Mouse (Mus musculus) lung, postnatal 14 days (tissue): ENCODE measurements around the gene Golga1.

Experiments
- DNase-seq: peaks from one replicate; pipeline ENCODE4 v3.0.0; 2021

The Golga1 gene

DNA sequence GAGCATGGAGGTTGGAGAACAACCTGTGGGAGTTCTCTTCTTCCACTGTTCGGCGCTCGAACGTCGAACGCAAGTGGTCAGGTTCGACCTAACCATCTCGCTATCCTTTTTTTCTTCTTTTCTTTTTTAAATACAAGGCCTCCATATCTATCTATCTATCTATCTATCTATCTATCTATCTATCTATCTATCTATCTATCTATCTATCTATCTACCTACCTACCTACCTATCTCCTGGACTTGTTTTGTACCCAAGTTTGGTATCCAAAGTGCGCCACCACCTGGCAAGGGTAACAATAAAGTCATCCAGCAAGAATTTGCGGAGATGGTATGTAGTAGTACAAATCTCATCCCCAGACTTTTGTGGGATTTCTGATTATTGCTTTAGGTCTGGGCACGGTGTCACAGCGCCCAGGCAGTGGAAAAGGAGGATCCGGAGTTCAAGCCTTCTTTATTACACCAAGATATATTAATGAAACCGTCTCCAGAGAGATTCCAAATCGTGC is 59.7 kb downstream of the Golga1 start, which contains the start of gene Rpl35:
Gene Rpl35 (minus strand): TSS at position 51 of the 506 bp plus-strand sequence.
- DNase-seq, result peak; percentile 55

DNA sequence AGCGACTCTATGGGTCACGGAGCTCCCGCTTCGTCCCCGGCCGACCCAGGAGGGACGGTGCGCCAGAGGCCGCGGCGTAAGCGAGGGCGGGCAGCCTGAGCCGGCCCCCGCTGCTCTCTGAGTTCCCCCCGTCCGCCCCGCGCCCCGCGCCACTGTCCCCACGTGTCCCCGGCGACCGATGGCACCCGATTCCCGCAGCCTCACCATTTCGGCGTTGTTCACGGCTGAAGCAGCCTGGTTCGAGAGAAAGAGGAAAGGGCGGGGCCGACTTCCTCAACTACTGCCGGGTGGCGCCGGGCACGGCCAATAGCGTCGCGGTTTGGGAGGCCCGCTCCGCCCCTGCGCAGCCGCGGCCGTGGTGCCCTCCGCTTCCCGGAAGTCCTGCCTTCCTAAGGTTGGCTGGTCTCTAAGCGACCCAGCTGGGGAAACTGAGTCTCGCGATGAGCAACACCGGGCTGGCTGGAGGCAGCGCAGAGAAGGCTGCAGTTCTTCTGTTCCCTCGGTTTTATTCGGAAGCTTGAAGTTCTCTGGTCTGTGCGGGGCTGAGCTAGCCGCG is 60.4 kb downstream of the Golga1 start, which contains the start of gene Arpc5l:
Gene Arpc5l (plus strand): TSS at position 469 of the 556 bp plus-strand sequence.
- DNase-seq, result peak; percentile 92

DNA sequence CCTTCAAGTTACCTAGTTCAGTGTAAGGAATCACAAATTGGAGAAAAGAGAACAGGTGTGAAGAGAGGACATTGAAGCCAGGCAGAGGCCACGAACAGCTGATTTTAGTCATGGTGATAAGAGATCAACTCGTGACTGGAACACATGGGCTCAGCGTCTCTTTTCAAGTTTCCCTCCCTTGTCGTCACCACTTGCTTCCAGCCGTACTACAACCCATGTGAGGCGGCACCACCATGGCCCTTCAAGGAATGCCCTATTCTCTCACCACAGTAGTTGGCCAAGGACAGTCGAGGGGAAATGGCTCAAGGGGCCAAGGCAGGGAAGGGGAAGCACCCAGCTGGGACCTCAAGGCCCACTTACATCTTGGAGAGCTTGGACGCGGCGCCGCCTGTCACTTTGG is 61.0 kb downstream of the Golga1 start:
- DNase-seq, result no peak

DNA sequence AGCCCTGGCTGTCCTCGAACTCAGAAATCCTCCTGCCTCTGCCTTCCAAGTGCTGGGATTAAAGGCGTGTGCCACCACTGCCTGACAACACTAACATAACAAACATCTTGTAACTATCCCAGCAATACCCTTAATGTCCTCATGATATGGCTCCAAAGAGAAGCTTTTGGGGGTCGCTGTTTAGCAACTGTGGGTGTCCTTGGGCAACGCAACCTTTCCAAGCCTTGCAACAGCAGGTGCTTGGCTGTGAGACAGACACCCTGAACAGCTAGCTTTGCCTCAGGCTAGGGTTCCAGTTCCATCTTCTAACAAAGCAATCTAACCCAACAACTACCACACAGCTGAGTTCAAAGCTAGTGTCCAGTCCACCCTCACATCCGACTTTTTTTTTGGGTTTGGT is 61.8 kb downstream of the Golga1 start:
- no peak for DNase-seq

DNA sequence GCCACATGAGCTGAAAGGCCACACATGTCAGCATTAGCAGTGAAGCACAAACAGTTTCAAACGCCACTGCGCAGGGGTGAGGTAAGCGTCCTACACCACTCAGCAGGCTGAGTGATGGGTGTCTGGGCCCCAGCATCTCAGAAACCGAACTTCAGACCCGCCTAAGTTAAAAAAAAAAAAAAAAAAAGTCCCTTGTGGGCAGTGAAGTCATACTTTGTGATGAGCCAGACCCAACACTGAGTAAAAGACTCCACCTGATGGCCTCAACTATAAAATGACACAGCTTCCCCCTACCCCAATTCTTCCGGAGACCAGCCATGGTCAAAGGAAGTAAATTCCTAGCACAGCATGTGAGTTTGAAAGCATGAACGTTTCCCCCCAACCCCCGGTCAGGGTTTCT is 62.2 kb downstream of the Golga1 start:
- DNase-seq, result no peak

DNA sequence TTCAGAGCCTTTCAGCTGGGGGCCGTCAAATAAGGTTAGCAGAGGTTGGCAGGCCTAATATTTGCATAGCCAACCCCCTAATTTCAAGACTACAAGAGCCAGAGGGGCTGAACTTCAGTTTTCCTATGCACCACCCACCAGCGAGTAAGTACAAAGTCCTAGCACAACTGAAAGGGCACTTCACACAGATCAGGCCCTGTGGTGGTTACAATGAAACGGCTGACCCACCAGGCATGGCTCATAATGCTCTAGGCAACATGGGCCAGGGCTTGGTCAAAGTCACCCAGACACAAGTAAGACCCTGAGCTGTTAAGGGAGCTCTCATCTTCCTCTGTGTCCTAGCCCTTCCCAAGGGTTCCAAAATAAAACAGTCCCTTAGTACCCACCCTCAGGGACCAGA is 63.5 kb downstream of the Golga1 start:
- no peak for DNase-seq

DNA sequence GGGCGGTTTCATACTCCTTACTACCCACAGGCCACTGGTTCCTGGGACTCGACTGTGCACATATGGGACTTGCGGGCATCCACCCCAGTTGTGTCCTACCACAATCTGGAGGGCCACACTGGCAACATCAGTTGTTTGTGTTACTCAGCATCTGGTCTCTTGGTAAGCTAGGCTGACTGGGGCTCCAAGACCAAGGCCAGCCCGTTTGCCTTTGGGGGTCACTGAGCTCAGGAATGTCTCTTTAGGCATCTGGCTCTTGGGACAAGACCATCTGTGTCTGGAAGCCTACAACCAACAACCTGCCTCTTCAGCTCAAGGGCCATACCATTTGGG is 64.8 kb downstream of the Golga1 start:
- DNase-seq, result no peak

DNA sequence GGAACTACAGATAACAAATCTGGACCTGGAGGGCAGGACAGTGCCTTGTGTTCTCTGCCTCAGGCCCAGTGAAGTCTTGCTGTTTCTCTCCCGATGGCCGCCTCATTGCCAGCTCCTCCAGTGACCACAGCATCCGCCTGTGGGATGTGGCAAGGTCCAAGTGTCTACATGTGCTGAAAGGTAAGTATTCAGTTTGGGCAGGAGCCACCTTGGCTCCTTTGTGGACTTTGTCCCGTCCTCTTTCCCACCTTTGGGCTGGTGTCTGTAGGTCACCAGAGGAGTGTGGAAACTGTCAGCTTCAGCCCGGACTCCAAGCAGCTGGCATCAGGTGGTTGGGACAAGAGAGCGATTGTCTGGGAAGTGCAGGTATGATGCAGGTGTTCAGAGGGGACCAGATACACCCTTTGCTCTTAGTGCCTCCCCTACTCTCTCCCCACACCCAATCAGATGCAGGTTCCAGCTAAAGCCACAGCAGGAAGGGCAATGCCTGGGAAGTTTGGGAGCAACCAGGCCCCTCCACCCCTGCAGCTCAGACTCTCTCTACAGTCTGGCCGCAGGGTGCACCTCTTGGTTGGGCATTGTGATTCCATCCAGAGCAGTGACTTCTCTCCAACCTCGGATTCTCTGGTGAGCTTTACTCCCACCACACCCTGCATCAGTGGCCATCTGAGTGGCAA is 65.3 kb downstream of the Golga1 start:
- no peak for DNase-seq

DNA sequence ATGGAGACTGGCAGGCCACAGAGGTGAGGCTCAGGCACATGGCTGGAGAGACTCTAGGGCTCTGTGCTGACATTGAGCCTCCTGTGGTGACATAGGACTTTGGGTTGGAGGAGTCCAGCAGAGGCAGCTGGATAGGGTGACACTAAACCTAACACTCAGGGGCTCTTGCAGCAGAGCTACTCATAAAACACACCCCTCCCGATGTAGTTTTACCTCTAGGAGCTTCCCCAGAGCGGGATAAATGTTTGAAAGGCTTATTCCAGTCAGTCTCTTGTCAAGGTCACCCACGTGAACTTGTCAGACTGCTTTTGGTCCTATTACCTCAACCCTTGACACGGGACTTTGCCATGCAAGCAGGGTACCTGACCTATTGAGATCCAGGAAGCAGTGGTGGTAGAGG is 66.0 kb downstream of the Golga1 start:
- no peak for DNase-seq

DNA sequence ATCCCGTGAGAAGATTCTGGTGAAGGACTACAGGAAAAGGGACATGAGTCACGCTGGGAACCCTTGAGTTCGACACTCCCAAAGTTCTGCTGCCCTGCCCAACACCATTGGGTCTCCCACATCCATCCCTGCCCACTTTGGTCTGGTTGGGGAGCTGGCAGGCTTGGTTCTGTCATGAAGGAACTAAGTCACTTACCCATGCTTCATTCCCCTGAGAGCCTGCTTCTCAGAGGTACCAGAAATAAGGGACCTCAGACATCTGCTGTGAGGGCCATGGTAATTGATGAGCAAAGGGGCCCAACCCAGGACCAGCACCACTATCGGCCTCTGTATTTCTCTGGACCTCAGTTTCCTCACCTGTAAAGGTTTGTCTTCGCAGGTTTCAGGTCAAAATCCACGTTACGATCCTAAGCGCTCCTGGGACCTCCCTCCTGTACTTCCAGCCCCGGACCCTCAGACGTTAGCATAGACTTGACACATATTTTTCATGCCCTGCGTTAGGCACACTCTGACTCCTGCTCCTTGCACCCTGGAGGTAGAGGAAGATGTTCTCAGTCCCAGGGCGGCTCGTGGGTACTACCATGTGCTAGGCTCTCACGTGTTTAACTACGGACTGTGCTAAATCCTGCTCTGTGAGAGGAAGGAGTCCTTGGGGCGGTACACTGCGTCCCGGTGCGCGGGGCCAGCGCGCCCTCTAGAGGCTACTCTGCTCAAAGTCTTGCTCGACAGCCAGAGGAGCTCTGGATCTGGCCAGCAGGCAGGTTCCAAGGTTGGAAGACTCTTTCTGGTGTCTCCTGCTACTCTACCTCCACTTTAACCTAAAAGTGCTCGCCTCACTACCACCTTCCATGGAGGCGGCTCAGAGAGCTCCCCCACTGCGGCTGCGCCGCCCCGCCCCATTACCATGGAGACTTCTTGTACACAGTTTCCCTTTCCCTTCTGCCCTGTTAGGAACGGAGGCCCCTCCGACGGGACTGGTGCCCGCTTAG is 67.7 kb downstream of the Golga1 start, which contains the start of gene Wdr38:
Gene Wdr38 (plus strand): TSS at position 91 of the 989 bp plus-strand sequence.
- DNase-seq, result peak; percentile 89

DNA sequence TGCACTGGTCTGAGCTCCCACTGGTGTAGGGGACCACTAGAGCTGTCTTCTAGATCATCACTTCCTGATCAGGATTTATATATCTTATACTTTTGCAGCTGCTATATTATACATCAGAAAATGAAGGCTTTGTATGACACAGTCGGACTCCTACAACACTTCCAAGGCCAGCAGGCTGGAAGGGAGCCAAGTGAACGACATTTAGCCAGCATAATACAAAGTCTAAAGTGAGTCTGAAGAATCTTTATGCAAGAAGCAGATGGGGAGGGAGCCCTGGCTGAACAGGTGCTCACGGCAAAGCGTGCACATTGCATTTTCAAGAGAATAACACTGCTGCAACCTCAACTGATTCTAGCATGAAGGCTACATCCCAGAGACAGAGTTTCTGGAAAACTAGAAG is 72.9 kb downstream of the Golga1 start:
- no peak for DNase-seq

DNA sequence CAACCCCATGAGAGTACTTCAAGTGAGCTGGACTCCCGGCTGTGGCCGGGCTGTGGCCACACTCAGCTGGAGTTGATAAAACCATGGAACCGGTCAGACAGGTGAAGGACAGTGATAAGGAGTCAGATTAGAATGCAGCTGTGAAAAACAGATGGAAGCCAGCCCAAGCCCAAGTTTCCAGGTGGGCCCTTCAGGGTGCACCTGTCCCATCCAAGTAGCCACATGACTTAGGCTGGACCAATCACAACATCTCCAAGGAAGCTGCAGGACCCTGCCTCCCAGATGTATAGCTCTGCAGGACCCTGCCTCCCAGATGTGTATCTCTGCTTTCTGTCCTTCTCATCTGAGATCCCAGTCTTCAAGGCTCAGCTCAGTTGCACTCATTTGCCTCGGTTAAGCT is 73.3 kb downstream of the Golga1 start:
- no peak for DNase-seq

DNA sequence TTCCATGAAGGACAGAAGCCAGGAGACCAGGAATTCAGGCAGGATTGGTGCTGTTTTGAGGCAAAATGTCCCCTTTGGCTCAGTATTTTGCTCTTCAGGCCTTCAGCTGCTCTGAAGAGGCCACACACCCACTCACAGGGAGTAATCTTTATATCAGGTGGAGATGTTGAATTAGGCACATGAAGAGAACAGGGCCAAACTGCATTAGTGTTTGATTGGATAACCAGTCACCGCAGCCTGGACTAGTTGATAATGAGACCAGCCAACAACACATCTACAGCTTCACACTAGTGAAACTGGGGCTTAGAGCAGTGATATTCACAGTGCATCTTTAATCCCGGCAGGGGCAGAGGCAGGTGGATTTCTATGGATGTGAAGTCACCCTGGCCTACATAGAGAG is 76.4 kb downstream of the Golga1 start:
- no peak for DNase-seq

DNA sequence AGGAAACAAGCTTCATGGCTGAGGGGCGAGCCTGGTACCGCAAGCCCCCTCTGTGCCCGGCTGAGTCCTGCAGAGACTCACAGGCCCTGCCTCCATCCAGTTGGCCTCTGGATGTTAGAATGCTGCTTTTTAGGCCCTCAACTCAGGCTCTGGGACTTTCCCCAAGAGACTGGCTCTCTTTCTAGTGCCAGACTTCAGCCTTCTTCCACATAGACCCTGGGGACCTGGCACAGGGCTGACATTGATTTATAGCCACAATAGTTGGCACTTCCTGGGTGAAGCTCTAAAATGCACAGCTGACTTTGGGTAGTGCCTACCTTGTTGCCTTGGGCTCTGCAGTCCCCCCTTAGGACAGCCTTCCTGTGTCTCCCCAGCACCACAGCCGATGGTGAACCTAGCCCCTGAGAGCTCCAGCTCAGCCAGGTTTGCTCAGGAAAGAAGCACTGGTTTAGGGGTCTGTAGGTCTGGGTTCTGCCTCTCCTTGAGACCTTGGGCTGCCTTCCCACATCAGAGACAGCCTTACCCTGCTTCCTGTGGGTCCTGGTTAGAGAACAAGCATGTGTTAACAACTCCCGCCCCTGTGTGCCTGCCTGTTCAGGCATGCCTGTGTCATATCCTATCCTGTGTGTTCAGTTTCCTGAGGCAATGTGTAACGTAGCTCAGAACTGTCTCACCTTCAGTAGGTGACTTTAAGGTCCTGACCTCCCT is 77.4 kb downstream of the Golga1 start:
- no peak for DNase-seq

DNA sequence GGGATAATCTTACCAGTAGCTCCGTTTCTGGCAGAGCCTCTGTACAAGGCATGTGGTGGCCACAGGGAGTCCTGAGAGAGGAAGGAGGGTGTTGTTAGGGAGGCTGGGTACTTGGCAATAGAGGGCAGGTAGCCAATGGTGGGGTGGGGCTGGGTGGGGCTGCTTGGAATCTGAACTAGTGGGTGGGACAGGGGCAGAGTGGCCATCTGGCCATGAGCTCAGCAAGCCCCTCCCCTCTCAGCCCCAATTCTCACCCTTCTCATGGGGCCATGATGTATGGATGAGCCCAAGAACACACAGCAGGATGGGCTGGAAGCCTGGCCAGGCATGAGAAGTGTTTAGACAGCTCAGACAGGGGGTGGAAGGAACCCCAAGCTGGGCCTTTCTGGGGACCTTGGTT is 78.0 kb downstream of the Golga1 start:
- DNase-seq, result no peak

DNA sequence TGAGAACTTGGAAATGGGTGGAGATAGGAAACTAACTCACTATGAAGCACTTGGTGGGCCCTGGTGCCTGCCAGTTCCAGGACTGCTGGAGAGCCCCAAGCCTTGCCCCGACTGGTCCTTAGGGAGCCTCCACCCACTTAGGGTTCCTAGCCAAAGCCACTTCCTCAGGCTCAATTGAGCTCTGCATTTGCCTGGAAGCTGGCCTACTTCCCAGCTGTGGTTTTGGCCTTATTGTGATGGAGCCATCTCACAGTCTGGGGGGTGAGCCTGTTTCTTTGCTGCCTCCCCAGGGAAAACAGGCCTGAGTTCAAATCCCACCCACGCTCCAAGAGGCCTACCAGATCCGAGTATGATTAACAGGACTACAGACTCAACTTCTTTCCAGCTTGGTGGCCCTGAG is 78.8 kb downstream of the Golga1 start:
- DNase-seq, result peak; percentile 59

DNA sequence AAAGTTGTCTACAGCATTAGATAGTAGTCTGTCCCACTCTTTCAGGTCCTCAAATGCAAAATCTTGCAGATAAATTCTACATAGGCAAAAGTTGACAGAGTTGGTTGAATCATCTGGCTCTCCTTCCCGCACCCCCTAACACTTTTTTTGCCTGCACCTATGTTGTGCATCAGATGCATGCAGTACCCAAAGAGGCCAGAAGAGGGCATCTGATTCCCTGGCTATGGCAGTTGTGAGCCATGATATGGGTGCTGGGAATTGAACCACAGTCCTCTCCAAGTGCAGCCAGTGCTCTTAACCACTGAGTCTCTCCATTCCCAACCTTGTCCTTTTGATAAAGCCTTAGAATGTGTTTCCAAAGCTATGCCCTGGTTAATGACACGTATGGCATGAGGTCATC is 81.9 kb downstream of the Golga1 start:
- DNase-seq, result no peak

DNA sequence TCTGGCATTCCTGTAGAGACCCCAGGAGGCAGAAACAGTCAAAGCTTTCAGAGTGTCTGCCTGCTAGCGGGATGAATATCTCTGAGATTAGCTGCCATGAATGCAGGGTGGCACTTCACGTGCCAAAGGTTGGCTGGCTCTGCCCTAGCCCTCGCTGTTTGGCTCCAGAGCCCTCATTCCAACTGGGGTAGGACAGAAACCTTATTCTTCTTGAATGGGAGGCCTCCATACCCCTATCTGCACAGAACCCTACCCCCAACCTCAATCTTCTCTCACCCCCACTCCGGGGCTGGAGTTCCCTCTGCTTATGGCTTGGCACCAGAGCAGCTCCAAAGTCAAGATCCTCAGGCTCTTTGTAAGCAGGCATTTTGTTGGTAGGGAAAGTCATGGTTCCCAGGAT is 87.5 kb downstream of the Golga1 start:
- no peak for DNase-seq

DNA sequence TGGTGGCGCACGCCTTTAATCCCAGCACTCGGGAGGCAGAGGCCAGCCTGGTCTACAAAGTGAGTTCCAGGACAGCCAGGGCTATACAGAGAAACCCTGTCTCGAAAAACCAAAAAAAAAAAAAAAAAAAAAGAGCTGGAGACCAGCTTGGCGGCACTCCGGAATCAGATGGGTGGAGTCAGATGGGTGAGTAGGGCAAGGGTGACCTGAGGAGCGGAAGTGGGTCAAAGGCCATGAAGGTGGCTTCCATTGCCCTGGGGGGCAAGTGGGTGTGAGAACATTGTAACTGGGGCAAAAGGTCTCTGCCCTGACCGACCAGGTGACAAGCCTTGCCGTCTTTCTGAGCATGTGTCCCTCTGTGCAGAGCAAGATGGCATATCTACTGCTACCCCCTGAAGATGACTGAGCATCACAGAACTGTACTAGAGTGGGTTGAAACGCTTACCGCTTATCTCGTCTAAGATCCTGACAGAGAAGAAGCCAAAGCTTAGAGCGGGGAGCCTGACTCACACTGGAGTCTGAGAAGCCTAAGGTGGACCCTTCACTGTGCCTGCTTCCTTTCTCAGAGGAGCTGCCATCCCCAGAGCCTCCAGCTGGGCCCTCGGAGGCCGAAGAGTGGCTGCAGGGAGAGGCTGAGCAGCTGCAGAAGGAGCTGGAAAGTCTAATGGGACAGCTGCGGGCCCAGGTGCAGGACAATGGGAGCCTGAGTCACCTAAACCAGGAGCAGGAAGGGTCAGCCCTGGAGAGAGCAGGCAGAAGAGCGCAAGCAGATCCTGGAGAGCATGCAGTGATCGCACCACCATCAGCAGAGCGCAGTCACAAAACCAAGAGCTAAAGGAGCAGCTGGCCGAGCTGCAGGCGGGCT is 89.2 kb downstream of the Golga1 start:
- no peak for DNase-seq

DNA sequence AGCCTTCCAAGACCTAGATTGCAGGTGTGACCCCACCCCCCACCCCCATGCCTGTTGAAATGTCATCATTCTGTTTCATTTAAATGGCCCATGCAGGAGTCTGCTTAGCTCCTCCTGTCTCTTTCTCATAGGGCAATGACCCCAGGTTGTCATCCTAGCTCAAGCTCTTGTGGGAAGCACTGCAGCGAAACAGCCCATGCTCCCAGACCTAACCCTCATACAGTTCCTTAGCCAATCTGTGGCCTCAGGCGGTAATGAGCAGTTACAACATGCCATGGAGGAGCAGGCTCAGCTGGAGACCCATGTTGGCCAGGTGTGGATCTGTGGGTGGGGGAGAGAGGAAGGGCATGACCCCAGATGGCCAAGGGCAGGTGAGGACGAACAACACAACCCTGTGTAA is 90.2 kb downstream of the Golga1 start:
- no peak for DNase-seq

DNA sequence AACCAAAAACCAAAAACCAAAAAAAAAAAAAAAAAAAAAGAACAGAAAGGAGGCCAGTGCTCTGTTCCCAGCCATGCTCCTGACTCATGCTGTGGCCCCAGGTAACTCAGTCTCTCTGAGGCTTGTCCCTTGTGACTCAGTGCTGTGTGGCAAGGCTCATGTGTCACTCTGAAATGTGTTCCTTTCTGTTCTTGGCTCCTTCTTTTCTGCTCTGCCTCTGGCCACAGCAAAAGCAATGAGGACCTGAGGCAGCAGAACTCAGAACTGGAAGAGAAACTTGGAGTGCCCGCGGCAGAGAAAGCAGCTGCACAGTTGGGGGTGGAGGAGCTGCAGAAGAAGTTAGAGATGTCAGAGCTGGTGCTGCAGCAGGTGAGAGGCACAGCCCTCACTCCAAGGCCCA is 91.2 kb downstream of the Golga1 start:
- DNase-seq, result no peak

DNA sequence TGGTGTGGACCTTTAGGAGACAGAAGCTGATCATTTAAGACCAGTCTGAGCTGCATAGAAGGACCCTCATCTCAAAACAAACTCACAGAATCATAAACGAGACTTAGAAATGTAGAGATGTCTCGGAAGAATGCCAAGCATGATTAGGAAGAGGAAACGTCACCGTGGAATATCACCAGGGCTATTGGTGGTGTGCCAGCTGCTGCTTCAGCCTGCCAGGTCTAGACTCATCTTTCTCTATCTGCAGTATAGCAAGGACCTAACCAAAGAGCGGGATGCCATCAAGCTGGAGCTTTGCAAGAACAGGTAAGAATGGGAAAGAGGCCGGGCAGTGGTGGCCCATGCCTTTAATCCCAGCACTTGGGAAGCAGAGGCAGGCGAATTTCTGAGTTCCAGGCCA is 91.6 kb downstream of the Golga1 start:
- peak; percentile 38 for DNase-seq
